Mouse (Mus musculus) limb, embryonic 11.5 days (tissue): ENCODE measurements around the gene Triap1. TPM values are rescaled to one million over a fixed set of nuclear protein-coding genes. Genes with fewer than 3 reads are reported as not detected.

Experiments used
- ATAC-seq: fragments of 200-750 bp; cut with Nextera tagmentation; 2 replicates; pipeline ENCODE4 v1.8.0; 2017; ENCODE audit warnings: low read depth; ENCODE audit not compliant: insufficient number of reproducible peaks, low FRiP score, low TSS enrichment
- DNase-seq: peaks from one replicate; pipeline ENCODE4 v3.0.0-alpha.2; 2015; ENCODE audit warnings: low spot score
- H3K27ac ChIP-seq: fragments of 300-500 bp; sonication (generic); replicated peaks from 2 replicates; pipeline ENCODE4 v1.5.1; 2014; ENCODE audit warnings: low read depth, mild to moderate bottlenecking, low read length
- H3K27me3 ChIP-seq: fragments of 300-500 bp; sonication (generic); 2 replicates; pipeline ENCODE4 v1.6.1; 2014; ENCODE audit warnings: mild to moderate bottlenecking, low read length, mixed read lengths; ENCODE audit not compliant: control insufficient read depth, insufficient read depth
- H3K36me3 ChIP-seq: fragments of 300-500 bp; sonication (generic); 2 replicates; pipeline ENCODE4 v1.6.1; 2014; ENCODE audit warnings: mild to moderate bottlenecking, low read length, moderate library complexity, mixed read lengths; ENCODE audit not compliant: control insufficient read depth, insufficient read depth
- H3K4me1 ChIP-seq: fragments of 300-500 bp; sonication (generic); 2 replicates; pipeline ENCODE4 v1.6.1; 2014; ENCODE audit warnings: low read length, mixed read lengths; ENCODE audit not compliant: control insufficient read depth, insufficient read depth
- H3K4me2 ChIP-seq: fragments of 300-500 bp; sonication (generic); 2 replicates; pipeline ENCODE4 v1.6.1; 2014; ENCODE audit warnings: low read depth, mild to moderate bottlenecking, moderate library complexity; ENCODE audit not compliant: severe bottlenecking
- H3K4me3 ChIP-seq: fragments of 300-500 bp; sonication (generic); 2 replicates; pipeline ENCODE4 v1.5.1; 2014; ENCODE audit warnings: low read depth, low read length
- H3K9ac ChIP-seq: fragments of 300-500 bp; sonication (generic); 2 replicates; pipeline ENCODE4 v1.6.1; 2014; ENCODE audit warnings: mild to moderate bottlenecking, low read length
- H3K9me3 ChIP-seq: fragments of 300-500 bp; sonication (generic); 2 replicates; pipeline ENCODE4 v1.6.1; 2016; ENCODE audit warnings: low read length; ENCODE audit not compliant: control insufficient read depth
- WGBS: fragments of 180-500 bp; shearing (Covaris S2); extraction: QIAGEN DNeasy Blood & Tissue Kit; methylation state at CpG from one replicate; pipeline ENCODE4 v1.1.7; 2014; 5-methylcytosine and 5-hydroxymethylcytosine counted together
- polyA plus RNA-seq: library from polyadenylated mRNA; unstranded; fragments of >200 nt; fragmentation: Nextera tagmentation; extraction: Ambion mirVana; gene quantifications from 2 replicates; pipeline ENCODE4 v1.2.1, GENCODE M21; 2014

Gene Triap1
- polyA plus RNA-seq, 1 experiment from 2014 or later = 64.4 TPM

DNA sequence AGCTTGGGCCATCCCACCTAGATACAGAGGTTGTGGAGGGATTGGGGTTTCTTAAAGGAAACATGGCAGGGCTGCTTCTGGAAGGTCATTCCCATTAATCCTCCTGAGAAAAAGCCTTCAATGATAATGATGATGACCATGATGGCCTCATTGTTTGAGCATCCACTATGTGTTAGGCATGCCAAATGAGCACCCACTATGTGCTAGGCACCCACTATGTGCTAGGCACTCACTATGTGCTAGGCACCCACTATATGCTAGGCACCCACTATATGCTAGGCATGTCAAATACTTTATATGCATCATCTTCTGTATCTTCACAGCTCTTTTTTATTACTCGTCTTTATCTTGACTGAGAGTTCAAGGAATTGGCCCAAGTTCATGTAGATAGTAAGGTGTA, 51.9 kb downstream of the Triap1 start:
- ATAC-seq (no peak), DNase-seq (no peak)
- no peaks in the 10 kb centered on the region for H3K9me3 ChIP-seq
- no peak overlapping the region for H3K27ac ChIP-seq
- no peak overlapping the region for H3K9ac ChIP-seq
- H3K36me3 ChIP-seq = no peaks in the 10 kb centered on the region
- H3K4me2 ChIP-seq = no peak overlapping the region
- WGBS = 83% methylated on average over 1 of the region's 1 CpGs
- 0 out of 2 replicates have a peak, but pooled peaks cover 5% of the 10 kb centered on the region for H3K4me1 ChIP-seq
- H3K27me3 ChIP-seq = no peaks in the 10 kb centered on the region
- no peak overlapping the region for H3K4me3 ChIP-seq

Other genes starting within 250 kb of the Triap1 start
- 36.5 and 39.5 TPM in 2 replicates for gene Gm10401, start 242.9 kb upstream of the Triap1 start, polyA plus RNA-seq
- 41.5 and 49.3 TPM in 2 replicates for gene Acads, start 221.9 kb upstream of the Triap1 start, polyA plus RNA-seq
- 65.3 and 65.4 TPM in 2 replicates for gene Unc119b, start 206.2 kb upstream of the Triap1 start, polyA plus RNA-seq
- gene Mlec, start 183.0 kb upstream of the Triap1 start, polyA plus RNA-seq = 51.5 and 58.8 TPM in 2 replicates
- 1.2 and 1.9 TPM in 2 replicates for gene Cabp1, start 146.8 kb upstream of the Triap1 start, polyA plus RNA-seq
- gene Pop5, start 105.4 kb upstream of the Triap1 start, polyA plus RNA-seq = 118 and 123 TPM in 2 replicates
- gene Rnf10, start 68.3 kb upstream of the Triap1 start, polyA plus RNA-seq = 77.5 and 105 TPM in 2 replicates
- gene Coq5, start 61.6 kb upstream of the Triap1 start, polyA plus RNA-seq = 51.4 and 54.6 TPM in 2 replicates
- gene Dynll1, start 40.2 kb upstream of the Triap1 start, polyA plus RNA-seq = 1,968 and 2,035 TPM in 2 replicates
- gene Srsf9, start 14.0 kb upstream of the Triap1 start, polyA plus RNA-seq = 417 and 433 TPM in 2 replicates
- 42.5 and 46.7 TPM in 2 replicates for gene Gatc, start within 50 bp of the Triap1 start, polyA plus RNA-seq
- 712 and 734 TPM in 2 replicates for gene Cox6a1, start 7.8 kb downstream of the Triap1 start, polyA plus RNA-seq
- 45.9 and 48.3 TPM in 2 replicates for gene Msi1, start 88.4 kb downstream of the Triap1 start, polyA plus RNA-seq
- gene Pla2g1b, start 125.0 kb downstream of the Triap1 start, polyA plus RNA-seq = not detected in 2 replicates
- 19.2 and 19.7 TPM in 2 replicates for gene Sirt4, start 143.5 kb downstream of the Triap1 start, polyA plus RNA-seq
- 13.5 and 17.7 TPM in 2 replicates for gene Pxn, start 165.5 kb downstream of the Triap1 start, polyA plus RNA-seq
- gene Rplp0, start 218.2 kb downstream of the Triap1 start, polyA plus RNA-seq = 1,447 and 1,526 TPM in 2 replicates
- gene Gcn1l1, start 224.0 kb downstream of the Triap1 start, polyA plus RNA-seq = 39.6 and 44.5 TPM in 2 replicates